Mouse (Mus musculus) heart, postnatal 0 days (tissue): ENCODE measurements around the gene Hoxa3.

Experiments used
- CTCF ChIP-seq: IDR thresholded peaks from 2 replicates; pipeline ENCODE4 v1.5.1; 2016; ENCODE audit warnings: antibody characterized with exemption, control low read depth, low read depth
- EP300 ChIP-seq: IDR thresholded peaks from 2 replicates; pipeline ENCODE4 v1.6.1; 2016; ENCODE audit warnings: antibody characterized with exemption, low read depth

DNA sequence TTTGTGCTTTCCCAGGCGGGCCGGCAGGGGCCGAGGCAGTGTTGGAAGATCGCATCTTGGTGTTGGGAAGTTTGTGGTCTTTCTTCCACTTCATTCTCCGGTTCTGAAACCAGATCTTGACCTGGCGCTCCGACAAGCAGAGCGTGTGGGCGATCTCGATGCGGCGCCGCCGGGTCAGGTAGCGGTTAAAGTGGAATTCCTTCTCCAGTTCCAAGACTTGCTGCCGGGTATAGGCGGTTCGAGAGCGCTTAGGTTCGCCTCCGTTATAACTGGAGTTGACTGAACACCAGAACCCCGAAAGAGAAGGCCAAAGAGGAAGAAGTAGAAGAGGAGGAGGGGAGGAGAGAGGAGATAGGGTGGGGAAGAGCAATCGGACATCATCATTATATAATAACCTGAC lies 22.7 kb downstream of the Hoxa3 start:
- TF ChIP-seq EP300 (no peak), CTCF (no peak)
